Comparison of ENCODE assay signal across 8 mouse cellular contexts in the genomic region with DNA sequence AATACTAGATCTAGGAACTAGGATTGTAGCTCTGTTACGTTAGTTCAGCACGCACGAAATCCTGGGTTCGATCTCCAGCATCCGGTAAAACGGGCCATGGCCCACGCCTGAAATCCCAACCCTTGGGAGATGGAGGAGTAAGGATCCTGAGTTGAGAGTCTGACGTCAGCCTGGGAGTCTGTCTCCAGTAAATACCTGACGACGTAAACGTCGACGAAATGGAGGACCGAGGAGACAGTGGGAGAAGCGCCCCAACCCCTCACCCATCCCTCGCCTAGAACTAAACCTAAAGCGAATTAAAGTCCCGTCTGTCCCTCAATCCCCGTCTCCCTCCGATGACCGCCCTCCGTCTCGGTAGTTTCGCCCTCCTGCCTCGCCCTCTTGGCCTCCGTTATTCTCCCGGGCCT.
DNase-seq lines count a peak whose midpoint lies in the region; ATAC-seq lines count a peak whose summit lies in the region.

No protein-coding gene starts in this region.

- peaks cover 27% of the 10 kb centered on the region for H3K36me3 ChIP-seq in megakaryocyte, embryonic 14.5 days (replicated peaks; ENCODE audit: low read length)

- peaks cover 12% of the 10 kb centered on the region for H3K27me3 ChIP-seq in megakaryocyte, embryonic 14.5 days (replicated peaks)

- H3K4me1 ChIP-seq in megakaryocyte, embryonic 14.5 days, result peaks cover 45% of the 10 kb centered on the region

- ATAC-seq in erythroid progenitor cell, adult 5-6 weeks (replicated peaks; ENCODE audit: low FRiP score, poor library complexity, severe bottlenecking), result peak; percentile 62

- peak overlapping the region; percentile 92 for H3K4me3 ChIP-seq in megakaryocyte, embryonic 14.5 days (replicated peaks)

- DNase-seq in left cerebral cortex, adult 11 months (ENCODE audit: low spot score), result peak; percentile 58
- DNase-seq in left cerebral cortex, adult 8-10 months (ENCODE audit: low spot score in 2 of 2), result no peak
- peak; percentile 55 for DNase-seq in WW6 (ENCODE audit: low read depth, low spot score)
- peak; percentile 63 for DNase-seq in kidney, postnatal 14 days
- DNase-seq in adrenal gland, postnatal 10 days, result no peak
- no peak for DNase-seq in gastrocnemius, postnatal 4 days (ENCODE audit: low spot score in 2 of 2)

- H3K9me3 ChIP-seq in megakaryocyte, embryonic 14.5 days, result no peaks in the 10 kb centered on the region

Comparison
In these comparisons a context has a peak if more than half of its experiments do, and no peak if none do; other contexts are left out.
1. DNase-seq: peak in left cerebral cortex, adult 11 months (single experiment), WW6 (single experiment) and kidney, postnatal 14 days (single experiment); none in left cerebral cortex, adult 8-10 months (0 of 2), adrenal gland, postnatal 10 days (single experiment) and gastrocnemius, postnatal 4 days (0 of 2).